Mouse (Mus musculus): ENCODE data around the gene Fbxo45. TPM values are rescaled to one million over a fixed set of nuclear protein-coding genes. Genes with fewer than 3 reads are reported as not detected.

The Fbxo45 gene
- total RNA-seq, 2 experiments from 2014 or later, result 41.4 to 44.7 TPM

DNA sequence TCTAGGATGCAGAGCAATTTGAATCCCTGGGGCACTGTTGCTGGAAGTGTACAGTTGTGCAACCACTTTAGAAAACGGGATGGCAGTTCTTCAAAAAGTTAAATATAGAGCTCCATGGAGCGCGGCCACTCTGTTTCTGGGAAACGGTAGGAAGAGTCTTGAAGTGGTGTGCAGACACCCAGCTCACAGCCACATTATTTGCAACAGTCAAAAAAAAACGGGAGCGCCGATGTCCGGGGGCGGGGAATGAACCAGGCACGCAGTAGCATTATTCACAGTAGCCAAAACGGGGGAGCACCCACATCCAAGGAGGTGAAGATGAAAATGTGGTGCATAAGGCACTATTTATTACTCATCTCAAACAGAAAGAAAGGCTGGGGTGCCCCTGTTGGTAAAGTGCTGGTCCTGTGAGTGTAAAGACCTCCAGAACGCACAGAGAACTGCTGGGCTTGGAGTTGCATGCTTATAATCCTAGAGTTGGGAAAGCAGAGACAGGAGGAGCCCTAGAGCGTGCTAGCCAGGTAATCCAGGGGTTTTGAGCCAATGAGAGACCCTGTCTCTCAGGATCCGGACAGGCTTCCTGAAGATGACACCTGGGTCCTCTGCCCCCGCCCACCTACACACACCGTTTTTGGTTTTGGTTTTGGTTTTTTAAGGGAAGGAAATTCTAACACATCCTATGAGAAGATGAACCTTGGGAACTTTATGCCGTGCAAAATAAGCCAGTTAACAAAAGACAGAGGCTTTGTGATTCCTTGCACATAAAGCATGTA is 32.0 kb downstream of the Fbxo45 start:
- intact Hi-C loops (cut with DNase I), result no loop called here
- peak; percentile 52 to 72 for DNase-seq (ENCODE audit: low spot score in 2 of 2)

GRCm38 (mm10) chr16:32214156-32214555 is 32.8 kb downstream of the Fbxo45 start:
- intact Hi-C loops (cut with DNase I), result no loop called here
- peak; percentile 10 to 41 for DNase-seq (ENCODE audit: low spot score in 2 of 2)

GRCm38 (mm10) chr16:32204902-32205301 is 42.1 kb downstream of the Fbxo45 start:
- intact Hi-C loops (cut with DNase I), result loop anchor here (5.0 kb wide), 1 partner anchor 88 kb away; no protein-coding TSS in a partner anchor
- DNase-seq (ENCODE audit: low spot score in 2 of 2), result no peak

DNA sequence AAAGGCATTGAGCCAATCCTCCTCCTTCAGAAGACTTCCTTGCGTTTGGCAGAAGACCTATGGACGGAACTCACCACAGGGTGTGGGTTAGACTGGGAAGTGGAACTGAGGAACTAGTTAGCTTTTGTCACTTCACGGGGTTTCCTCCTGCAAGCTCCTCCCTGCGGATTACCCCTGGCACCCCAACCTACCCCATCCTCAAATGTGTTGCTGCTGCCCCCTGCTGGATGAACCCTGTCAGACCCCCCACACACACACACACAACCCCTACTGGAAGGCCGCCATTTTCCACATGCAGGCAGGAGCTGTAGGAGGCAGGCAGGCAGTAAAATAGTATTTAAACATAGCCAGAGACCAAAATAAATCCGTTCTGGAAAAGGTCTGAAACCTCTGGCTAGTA is 44.3 kb downstream of the Fbxo45 start:
- intact Hi-C loops (cut with DNase I), result loop anchor here (5.0 kb wide), 1 partner anchor 85 kb away; no protein-coding TSS in a partner anchor
- peak; percentile 31 to 62 for DNase-seq (ENCODE audit: low spot score in 2 of 2)

DNA sequence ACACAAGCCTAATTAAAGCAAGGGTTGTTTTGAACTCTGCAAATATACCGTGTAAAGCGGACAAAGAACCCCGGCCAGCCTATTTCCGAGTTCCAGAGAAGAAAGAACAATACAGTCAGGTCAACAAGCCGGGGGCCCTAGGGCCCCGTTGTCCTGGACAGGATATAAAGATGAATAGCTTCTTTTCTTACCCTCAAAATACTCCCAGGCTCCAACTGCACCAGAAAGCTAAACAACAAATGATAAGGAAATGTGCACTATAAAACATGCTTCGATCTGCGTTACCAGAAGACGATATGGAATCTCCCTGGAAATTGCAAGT is 46.0 kb downstream of the Fbxo45 start:
- DNase-seq (ENCODE audit: low spot score in 2 of 2), result no peak
- intact Hi-C loops (cut with DNase I), result loop anchor here (5.0 kb wide), 1 partner anchor 84 kb away; no protein-coding TSS in a partner anchor

DNA sequence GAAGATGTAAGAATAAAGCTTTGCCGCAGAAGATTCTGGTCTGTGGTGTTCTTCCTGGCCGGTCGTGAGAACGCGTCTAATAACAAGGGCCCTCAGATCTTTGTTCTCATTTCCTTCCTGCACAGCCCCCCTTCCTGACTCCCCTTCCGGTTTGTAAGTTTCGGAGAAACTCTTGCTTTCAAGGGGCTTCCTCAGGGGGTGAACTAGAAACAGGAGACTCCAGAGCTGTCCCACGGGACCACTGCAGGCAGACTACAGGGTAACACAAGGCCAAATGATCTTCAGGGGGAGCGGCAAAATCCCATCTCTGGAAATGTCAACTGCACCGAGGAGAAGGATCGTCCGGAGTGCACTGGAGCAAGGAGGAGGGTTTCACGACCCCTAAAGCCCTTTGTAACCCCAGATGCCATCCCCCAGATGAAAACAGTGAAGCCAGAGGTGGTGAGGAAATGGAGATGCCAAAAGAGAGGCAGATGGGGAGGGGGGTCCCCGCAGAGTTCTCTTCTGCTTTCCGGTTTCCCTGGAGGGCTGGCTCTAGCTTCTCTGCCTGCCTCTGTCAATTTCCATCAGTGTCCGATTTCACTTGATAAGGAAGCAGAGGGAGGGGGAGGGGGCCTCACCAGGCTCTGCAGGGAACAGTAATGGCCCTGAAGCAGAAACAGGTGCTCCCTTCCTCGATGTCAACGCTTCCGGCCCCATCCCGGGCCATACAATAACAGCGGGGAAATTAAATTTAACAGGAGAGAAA is 46.5 kb downstream of the Fbxo45 start:
- no peak for DNase-seq (ENCODE audit: low spot score in 2 of 2)
- intact Hi-C loops (cut with DNase I), result loop anchor here (5.0 kb wide), 1 partner anchor 83 kb away; no protein-coding TSS in a partner anchor

- intact Hi-C loops (cut with DNase I), result no loop called here
- peak; percentile 17 to 21 for DNase-seq (ENCODE audit: low spot score in 2 of 2)
These were observed 56.9 kb downstream of the Fbxo45 start for GRCm38 (mm10) chr16:32190011-32190441.

- intact Hi-C loops (cut with DNase I), result no loop called here
- DNase-seq (ENCODE audit: low spot score in 2 of 2), result peak; percentile 59 to 65
These were observed 57.8 kb downstream of the Fbxo45 start for GRCm38 (mm10) chr16:32189109-32189508.

GRCm38 (mm10) chr16:32186056-32186455 is 60.9 kb downstream of the Fbxo45 start:
- no peak for DNase-seq (ENCODE audit: low spot score in 2 of 2)
- intact Hi-C loops (cut with DNase I), result no loop called here

Small RNAs within 50 kb of the gene (microRNA-seq; reads per million reads assigned to microRNA genes)
- gene Mir1946a, result 0 reads per million in 2 experiments

Other genes starting within 250 kb of the Fbxo45 start
- gene Senp5, start 243.9 kb downstream of the Fbxo45 start, total RNA-seq (2021), result 10 to 100 TPM; 44.6 to 47.6 TPM
- 10 to 100 TPM; 26.5 to 27.8 TPM for gene Pak2, start 167.8 kb downstream of the Fbxo45 start, total RNA-seq (2021)
- gene Pigx, start 147.4 kb downstream of the Fbxo45 start, total RNA-seq (2021), result 10 to 100 TPM; 26.4 TPM
- gene Cep19, start 147.4 kb downstream of the Fbxo45 start, total RNA-seq (2021), result 10 to 100 TPM; 68.6 to 71.2 TPM
- 10 to 100 TPM in 1 of 2 experiments, 1 to 10 TPM in 1; 8.5 to 12.3 TPM for gene Nrros, start 81.6 kb downstream of the Fbxo45 start, total RNA-seq (2021)
- not detected for gene Bex6, start 67.3 kb downstream of the Fbxo45 start, total RNA-seq (2021)
- 10 to 100 TPM; 10.9 to 11.9 TPM for gene Wdr53, start 69 bp upstream of the Fbxo45 start, total RNA-seq (2021)
- gene Smco1, start 24.3 kb upstream of the Fbxo45 start, total RNA-seq (2021), result not detected
- 10 to 100 TPM; 25.4 to 28.6 TPM for gene Rnf168, start 30.3 kb upstream of the Fbxo45 start, total RNA-seq (2021)
- gene Ubxn7, start 85.1 kb upstream of the Fbxo45 start, total RNA-seq (2021), result 10 to 100 TPM; 52.5 to 55.7 TPM
- not detected for gene Tm4sf19, start 153.3 kb upstream of the Fbxo45 start, total RNA-seq (2021)
- gene Tctex1d2, start 172.5 kb upstream of the Fbxo45 start, total RNA-seq (2021), result 10 to 100 TPM; 12.9 to 14.5 TPM
- 10 to 100 TPM; 40.0 to 41.8 TPM for gene Pcyt1a, start 183.8 kb upstream of the Fbxo45 start, total RNA-seq (2021)
- gene Slc51a, start 240.7 kb upstream of the Fbxo45 start, total RNA-seq (2021), result not detected
- not detected for gene Zdhhc19, start 249.1 kb upstream of the Fbxo45 start, total RNA-seq (2021)